Mouse (Mus musculus): Measurements from ENCODE around the gene Nol4l. TPM values are rescaled to one million over a fixed set of nuclear protein-coding genes. Genes with fewer than 3 reads are reported as not detected.
A peak's percentile ranks its signal among the peaks of the same experiment; 100 is the strongest.

Nol4l gene
- polyA plus RNA-seq, 2 experiments from 2014 or later, result 3.5 to 5.2 TPM

DNA sequence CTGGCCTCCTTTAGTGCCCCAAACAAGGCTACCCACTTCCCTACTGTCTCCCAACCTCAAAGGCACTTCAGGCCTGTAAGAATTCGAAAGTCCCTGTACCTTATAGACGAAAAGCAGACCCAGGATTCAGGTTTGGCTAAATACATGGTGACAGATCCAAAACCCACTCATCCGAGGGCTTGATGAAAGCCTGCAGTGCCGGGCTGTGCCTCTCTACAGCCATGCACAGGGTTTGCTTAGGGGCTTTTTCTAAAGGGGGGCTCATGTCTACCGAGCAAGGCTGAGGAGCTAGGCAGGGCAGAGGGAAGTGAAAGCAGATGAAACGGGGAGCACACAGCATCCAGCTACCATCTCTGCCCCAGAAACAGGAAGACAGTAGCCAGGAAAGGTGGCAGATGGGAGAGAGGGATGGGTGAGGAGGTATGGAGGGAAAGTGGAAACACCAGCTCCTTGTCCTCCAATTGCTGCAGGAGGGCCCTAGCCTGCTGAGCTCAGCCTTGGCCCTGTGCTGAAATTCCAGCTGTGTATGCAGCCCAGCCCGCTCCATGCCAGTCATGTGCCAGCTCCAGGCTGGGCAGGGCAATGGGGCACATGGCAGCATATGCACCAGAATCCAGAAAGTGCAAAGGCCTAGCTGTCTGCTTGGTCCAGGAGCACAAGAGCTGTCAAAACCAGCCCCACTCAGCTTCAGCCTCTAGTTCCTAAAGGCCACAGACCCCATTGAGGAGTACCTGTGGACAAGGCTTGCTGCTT lies 48.5 kb downstream of the Nol4l start:
- no peak for ATAC-seq

DNA sequence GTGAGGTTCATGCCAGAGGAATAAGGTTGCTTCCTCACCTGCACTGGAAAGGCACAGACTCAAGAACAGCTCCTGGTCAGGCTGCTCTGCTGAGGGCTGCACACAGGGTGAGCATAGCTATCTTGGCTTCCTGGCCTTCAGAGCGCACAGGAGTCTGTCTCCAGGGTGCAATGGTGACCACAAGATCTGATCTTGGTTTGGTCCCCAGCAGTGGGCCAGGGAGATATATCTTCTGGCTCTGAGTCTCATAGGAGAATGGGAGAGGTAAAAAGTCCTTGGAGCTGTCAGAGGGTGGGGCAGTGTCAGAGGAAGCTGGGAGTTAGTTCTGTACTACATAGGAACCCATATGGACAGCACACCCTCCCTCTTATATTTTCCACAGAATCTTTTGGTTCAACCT lies 50.3 kb downstream of the Nol4l start:
- ATAC-seq, result no peak

DNA sequence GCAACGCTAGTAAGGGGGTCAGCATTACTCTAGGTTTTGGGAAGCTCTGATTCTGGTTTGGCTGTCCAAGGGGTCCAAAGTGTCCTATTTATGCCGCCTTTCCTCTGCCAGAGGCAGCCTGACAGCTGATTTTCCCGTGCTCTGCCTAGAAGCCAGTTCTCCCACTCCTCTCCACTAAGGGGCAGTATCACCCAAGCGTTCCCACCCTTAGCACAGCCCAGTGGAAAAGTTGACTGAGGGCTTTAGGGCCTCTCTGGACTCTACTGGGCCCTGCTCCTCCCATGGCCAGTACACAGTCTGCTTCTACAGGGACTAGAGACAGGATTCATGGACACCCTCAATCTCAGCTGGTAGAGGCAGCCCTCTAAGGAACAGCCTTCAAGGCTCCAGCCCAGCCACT lies 51.2 kb downstream of the Nol4l start:
- peak; percentile 58 for ATAC-seq

DNA sequence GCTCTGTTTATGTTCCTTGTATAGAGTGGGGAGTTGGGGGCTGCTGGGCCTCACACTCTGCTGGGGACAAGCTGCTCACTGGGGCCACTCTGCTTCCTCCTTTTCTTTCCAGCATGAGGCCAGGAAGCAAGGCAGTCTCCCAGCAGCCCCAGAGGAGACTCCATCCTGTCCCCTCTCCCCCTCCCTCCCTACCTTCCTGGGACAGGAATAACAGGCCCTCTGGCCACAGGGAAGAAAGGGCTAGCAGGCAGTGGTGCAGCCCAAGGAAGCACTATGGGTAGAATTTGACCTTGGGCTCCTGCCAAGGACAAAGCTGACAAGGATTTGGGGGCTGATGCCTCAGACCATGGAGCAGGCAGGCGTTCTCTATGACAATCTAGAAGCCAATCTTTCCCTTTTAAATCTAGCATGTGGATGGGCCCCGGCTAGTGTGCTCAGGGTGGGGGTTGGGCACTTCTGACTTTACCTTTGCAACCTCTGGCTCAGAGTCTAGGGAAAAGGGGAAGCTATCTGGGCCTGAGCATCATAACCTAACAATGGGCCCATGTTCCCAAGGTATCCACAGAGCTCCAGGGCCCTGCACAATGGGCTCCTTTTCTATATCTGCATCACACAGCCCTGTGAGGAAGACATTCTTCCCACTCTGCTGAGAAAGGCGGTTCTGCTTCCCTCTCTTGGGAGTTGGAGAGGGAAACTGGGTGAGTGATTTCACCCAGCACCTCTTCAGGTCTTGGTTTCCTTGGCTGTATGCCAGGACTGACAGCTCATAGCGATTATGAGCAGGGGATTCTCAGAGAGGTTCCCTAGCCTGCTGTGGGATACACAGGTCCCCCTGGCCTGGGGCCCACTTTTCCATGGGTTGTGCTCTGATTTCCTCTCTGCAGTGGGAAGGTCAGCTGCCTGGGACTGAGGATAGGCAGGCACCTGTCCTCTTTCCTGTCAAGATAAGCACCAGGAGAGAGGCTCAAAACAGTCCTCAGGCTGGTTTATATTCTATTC lies 54.4 kb downstream of the Nol4l start:
- no peak for ATAC-seq

DNA sequence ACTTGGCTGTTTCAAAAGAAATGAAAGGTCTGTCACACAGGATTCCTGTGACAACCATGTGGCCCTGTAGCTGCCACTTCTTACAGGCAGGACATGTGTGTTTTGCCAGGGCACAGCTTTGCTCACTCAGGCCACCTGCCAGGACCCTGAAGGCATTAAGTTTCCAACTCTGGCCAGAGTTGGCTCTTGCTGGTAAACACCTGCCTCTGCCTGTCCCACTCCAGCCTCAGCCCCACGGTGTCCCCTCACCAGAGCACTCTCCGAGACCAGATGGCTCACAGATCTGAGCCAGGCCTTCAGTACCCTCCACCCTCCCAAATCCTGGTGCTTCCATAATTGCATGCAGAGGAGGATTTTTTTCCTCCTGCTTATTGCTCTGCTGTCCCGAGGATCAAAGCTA lies 58.8 kb downstream of the Nol4l start:
- no peak for ATAC-seq

DNA sequence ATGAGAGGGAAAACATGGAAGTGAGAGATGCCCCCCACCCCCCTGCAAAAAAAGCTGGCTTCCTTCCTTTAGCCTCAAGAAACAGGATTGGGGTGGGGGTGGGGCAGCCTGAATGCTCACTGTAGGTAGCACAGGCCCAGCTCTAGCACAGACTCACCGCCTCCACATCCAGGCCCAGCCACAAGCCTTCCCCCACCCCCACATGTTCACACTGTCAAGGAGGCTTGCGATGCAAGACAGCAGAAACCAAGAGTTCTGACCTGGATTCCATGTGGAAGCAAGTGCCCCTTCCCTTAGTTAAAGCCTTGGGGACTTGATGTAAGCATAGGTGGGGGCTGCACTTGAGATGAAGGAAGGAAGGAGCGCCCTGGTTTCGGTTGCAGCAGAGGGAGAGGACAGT lies 60.0 kb downstream of the Nol4l start:
- peak; percentile 26 for ATAC-seq

DNA sequence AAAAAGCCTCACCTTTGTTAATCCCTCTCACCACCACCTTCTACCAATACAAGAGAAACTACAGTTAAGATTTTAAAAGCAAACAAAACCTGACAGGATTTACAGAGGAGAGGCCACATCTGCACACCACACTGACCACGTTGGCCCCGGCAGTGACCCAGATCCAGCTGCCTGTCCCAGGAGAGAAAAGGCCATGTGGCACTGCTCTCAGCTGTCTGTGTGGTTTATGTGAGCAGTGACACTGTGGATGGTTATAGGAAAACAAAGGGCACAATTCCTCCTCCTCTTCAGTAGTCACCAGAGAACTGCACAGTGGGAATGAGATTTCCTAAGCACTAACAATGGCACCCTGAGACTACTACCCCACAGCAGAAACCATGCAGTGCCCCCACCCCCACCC lies 60.5 kb downstream of the Nol4l start:
- ATAC-seq, result no peak

DNA sequence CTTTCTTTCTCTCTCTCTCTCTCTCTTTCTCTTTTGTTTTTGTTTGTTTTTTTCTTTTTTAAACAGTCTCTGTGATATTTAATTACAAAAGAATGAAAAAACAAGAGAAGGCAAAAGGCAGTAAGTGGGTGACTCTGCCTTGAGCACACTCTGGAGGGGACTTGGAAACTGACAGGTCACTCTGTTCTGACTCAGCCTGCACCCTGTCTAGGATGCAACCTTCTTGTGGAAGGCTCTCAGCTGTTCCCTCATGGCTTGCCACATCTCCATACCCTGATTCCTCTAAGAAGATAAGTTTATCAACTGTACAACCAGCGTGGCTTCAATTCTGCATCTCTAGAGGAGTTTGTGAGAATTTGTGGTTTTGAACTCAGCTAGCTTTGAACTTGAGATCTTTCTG lies 62.4 kb downstream of the Nol4l start:
- no peak for ATAC-seq

DNA sequence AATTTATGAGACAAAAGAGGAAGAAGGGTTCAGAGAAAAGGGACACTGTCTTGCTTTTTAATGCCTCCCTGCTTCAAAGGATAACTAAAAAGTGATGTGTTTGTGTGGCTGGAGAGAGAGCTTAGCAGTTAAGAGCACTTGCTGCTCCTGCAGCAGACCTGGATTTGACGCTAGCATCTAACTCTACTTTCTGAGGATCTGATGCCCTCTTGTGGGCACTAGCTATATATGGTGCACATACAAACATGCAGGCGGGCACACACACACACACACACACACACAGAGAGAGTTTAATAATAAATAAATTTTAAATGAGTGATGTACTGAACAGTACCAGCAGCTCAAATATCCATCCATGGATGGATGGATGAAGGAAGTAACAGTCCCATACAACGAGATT lies 66.5 kb downstream of the Nol4l start:
- ATAC-seq, result no peak

DNA sequence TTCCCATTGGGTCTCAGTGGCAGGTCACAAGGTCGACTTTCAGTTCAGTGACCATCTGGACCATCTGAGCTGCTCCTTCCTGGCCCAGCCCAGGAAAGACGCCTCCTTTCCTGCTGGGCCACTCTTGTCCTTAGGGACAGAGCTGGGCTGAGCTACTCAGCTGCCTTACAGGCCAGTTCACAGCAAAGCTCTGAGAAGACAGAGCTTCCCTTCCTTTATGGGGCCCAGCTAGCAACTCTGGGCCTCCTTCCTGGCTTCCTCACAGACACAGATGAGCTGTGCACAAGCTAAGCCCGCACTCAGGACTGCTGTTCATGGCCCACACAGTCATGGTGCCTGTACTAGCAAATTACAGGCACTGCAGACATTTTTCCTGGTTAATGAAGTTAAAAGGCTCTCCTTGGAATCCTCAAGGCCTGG lies 71.7 kb downstream of the Nol4l start:
- no peak for ATAC-seq

DNA sequence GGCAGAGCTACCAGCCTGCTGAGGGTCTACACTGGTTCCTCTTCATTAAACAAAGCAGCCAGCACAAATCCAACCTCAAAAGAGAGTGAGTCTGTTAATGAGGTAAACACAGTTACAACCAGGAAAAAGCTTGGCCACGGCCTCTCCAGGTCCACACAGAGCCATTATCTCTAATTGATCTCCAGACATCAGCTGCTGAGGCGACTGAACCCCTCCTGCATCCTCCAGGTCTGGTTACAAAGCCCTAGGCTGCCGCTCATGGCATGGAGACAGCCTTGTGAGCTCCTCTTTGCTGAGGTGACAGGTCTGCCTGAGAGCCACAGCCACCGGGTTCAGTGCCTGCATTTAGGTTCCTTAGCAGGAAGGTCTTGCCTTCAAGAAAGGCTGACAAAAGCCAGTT lies 72.3 kb downstream of the Nol4l start:
- ATAC-seq, result no peak

DNA sequence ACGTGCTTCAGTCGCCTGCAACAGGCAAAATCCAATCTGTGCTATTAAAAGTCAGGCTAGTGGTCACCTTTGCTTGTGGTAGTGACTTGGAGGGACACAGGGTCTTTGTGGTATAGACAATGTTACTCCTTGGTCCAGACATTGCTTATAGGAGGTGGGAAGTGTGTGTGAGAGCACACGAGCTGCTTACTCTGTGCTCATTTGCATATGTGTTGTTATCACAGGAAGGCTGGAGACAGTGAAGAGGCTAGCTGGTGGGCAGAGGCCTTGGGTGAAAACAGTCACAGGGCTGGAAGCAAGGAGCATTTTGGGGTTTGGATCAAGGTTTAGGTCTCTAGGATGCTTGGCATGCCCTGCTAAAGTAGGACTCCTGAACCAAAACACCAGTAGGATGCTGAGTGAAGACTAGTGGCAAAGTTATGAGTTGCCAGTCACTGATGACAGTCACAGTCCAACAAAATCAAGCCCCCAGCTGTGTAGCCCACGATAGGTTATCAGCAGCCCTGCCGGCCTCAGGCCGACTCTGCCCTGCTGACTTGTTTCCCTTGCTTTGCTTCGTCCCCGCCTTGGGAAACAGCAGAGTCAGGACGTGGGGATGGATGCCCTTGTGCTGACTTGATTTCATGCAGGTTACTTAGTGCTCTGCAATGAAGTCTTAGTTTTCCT lies 74.8 kb downstream of the Nol4l start:
- no peak for ATAC-seq

DNA sequence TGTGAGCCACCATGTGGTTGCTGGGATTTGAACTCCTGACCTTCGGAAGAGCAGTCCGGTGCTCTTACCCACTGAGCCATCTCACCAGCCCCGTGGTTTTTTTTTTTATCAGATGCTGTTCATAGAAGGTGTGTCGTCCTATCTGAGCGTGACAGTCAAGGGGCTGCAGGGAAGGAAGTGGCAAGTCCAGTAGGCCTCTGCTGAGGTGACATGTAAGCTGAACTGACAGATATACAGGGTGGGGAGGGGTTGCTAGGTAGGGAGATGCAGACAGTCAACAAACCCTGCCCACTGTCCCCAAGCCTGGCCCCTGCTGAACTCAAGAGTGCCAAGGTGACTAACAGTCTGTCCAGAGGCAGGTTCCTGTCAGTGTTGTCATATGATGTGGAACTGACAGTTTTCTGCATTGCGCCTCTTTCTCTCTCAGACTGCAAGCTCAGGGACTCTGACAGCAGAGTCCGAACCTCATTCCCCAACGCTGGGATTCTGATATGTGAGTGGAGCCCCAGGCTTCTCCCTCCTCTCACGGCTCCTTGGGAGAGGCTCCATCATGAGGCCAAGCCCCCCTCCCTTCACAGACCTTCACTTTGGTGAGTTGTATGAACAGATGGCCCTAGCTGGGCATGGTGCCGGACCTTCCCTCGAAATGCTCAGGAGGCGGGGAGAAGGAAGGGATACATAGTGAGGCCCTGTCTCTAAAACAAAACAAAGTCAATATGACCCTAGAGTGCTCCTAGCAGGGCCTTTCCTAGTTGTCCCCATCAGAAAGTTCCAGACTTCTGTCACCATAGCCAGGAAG lies 75.6 kb downstream of the Nol4l start:
- no peak for ATAC-seq

DNA sequence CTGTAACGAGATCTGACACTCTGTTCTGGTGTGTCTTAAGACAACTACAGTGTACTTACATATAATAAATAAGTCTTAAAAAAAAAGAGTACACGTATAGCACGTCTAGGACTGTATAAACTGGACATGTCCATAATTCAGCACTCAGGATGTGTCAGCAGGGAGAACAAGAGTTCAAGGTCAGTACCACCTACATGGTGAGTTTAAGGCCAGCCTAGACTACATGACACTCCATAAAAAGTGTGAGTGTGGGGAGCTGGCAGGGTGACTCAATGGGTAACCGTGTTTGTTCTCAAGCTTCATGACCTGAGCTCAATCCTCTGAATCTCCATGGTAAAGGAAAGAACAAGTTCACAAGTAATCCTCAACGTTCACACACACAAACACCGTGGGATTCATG lies 81.3 kb downstream of the Nol4l start:
- ATAC-seq, result no peak

DNA sequence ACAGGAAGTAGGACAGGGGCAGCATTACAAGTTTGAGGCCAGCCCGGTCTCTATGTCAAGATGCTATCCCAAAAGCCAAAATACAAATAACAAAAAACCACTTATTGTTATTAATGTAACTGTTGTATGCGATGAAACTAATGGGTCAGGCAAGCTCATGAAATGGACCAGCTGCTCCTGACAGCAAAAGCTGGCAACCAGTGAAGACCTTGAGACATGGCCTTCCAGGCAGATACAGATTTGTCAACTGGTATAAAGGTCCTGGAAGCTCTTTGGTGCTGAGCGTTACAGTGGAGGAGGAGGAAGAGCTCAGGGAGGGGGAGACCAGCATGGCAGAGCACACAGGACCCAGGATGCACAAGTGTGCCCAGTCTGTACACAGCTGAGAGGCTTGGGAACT lies 82.1 kb downstream of the Nol4l start:
- ATAC-seq, result no peak

DNA sequence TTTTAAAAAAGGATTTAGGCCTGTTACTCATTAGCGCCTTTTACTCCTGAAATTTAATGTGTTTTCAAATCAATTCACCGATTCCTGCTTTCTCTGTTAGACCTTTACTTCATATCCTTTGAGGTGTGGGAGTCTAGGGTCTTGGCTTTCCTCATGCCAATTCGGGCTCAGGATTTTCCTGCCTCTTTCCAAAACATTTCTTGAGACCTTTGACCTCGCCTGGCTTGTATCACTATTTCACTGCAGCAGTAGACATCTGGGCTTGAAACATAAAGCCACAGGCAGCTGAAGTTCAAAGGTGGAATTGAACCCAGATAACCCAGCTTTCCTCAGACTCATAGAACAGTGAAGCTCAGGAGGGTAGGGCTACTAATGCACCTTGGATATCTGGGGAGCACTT lies 83.3 kb downstream of the Nol4l start:
- ATAC-seq, result no peak

DNA sequence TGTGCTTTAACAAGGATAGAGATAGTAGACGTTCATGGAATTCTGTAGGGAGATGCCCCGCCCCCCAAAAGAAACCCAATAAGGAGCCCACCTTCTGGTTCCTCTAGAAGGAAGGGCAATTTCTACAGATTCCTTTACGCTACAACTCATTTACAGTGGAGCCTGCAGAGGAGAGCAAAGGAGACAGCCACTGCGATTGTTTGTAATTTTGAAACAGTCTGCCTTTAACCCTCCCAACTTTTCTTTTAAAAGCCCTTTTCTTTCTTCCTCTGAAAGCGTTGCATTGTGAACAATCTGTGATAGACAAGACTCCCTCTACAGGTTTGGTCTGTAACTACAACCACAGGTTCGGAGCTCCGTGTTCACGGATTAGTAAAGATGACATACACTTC lies 83.8 kb downstream of the Nol4l start:
- peak; percentile 65 for ATAC-seq

DNA sequence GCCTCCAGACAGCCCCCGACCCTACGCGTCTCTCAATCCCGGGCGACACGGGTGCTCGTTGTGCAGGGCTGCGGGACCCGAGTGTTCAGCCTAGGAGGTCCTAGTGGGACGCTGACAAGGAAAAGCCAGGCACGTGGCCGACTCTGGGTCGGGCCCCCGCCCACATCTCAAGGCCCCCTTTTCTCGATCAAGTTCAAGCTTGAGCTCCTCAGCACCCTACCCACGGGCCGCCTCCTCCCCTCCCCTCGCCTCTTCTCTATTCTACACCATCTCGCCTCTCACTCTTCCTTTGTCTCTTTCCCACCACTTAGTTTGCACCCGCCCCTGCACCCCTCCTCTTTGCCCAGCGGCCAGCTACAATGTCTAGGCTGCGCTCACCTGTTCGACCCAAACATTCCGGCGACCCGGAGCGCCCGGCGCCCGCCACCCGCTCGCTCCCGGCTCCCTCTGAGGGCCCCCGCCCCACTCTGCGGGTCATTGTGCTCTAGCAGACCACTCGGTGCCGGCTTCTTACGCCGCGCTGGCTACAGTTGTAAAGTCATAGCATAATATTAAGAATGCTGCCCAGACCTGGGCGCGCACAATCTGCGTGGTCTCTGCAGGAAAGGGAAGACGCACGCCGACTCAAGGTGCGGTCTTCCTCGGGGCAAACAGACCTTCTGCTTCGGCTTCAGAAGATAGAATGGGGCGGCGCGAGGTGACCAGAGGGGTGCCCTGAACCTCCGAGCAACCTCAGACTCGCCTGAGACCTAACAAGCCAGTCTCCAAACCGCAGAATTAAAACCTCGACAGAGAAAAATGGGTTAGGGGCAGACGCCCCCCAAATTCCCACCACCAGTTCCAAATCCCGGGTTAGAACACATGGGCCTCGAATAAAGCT lies 84.4 kb downstream of the Nol4l start:
- ATAC-seq, result peak; percentile 18

DNA sequence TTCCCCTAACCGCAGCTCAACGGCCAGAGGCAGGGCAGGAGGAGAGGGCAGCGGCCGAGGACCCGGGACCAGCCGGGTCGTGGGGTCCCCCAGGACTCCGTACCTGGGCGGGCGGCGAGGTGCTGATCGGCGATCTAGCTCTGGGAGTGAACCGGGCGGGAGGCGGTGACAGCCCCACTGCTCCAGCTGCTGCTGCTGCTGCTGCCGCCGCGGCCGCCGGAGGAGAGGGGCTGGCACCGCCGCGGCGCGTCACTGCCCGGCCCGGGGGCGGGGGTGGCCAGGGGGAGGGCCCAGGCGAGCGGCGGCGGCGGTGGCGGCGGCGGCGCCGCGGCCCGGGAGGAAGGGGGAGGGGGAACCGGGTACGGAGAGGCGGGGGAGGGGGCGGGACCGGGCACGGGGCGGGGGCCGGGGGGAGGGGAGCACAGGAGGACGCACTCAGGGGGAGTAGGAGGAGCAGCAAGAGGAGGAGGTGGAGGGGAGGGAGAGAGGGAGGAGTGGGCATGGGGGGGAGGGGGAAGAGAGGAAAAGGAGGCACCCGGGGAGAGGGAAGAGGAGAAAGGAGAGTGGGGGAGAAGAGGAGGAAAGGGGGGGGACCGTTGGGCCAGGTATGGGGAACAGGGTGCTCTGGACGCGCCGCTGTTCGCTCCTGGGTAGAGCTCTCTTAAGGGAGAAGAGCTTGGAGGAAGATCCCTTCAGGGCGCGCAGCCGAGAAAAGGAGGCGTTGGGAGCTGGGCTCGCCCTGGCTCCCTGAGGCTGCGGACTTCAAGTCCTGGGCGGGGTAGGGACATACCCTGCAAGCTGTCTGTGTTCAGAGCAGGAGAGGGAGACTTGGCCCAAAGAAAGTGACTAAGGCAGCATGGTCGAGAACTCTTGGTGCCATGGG lies 85.3 kb downstream of the Nol4l start:
- ATAC-seq, result peak; percentile 64

Measured in CD4-positive, CD25-positive, alpha-beta regulatory T cell, adult 4 months (primary cell).